Mouse (Mus musculus): ENCODE measurements around the gene Tbc1d21. TPM values are rescaled to one million over a fixed set of nuclear protein-coding genes. Genes with fewer than 3 reads are reported as not detected.
A peak's percentile ranks its signal among the peaks of the same experiment; 100 is the strongest.

The Tbc1d21 gene
- polyA plus RNA-seq, 1 experiment from 2014 or later: not detected

DNA sequence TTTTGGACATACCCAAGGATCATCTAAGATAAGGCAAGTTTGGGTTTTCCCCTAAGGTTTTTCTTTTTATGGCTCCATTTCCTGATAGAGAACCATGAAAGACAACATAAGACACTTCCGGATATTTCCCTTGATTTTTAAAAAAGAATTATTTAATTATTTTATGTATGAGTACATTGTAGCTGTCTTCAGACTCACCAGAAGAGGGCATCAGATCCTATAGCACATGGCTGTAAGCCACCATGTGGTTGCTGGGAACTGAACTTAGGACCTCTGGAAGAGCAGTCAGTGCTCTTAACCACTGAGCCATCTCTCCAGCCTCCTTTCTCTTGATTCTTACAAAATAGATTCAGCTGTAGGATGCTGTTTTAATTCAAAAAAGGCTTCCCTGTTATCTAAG is 28.5 kb downstream of the Tbc1d21 start:
- Histone ChIP-seq H3K9me3 (replicated peaks) (no peaks in the 10 kb centered on the region), H3K4me1 (no peaks in the 10 kb centered on the region), H3K9ac (no peak overlapping the region), H3K27me3 (no peaks in the 10 kb centered on the region), H3K27ac (replicated peaks) (no peak overlapping the region), H3K36me3 (no peaks in the 10 kb centered on the region), H3K4me2 (replicated peaks) (no peak overlapping the region), H3K4me3 (replicated peaks) (no peak overlapping the region)
- 84% methylated on average over 1 of the region's 1 CpGs for WGBS
- ATAC-seq (ENCODE audit: insufficient number of reproducible peaks, low FRiP score, low TSS enrichment, low read depth): no peak

DNA sequence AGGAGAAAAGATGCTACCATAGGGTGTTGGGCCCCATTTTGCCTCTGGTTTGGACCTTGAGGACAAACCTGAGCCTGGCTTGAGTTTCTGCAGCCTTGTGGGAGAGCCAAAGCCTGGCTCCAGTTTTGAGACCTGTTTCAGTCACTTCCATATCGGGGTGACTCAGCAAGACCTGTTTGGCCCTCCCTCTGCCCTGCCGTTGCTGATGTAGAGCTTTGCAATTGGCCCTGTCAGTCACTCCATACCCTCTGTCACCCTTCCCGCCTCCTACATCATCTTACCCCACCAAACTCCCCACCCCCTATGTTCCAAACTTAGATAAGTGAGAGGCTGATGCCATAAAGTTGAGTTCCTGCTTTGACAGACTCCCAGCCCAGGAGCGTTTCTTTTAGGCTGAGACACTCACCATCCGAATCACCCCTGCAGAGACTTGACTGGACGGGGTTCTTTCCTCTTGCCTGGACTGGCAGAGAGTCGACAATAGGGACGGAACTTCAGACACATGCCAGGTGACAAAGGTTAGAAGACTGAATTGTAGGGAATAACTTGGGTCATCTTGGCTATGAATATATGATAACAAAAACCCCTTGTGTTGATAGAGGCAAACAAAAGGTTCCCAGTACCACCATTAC is 33.5 kb downstream of the Tbc1d21 start:
- 70% methylated on average over 8 of the region's 8 CpGs for WGBS
- no peak overlapping the region for H3K27ac ChIP-seq (replicated peaks)

DNA sequence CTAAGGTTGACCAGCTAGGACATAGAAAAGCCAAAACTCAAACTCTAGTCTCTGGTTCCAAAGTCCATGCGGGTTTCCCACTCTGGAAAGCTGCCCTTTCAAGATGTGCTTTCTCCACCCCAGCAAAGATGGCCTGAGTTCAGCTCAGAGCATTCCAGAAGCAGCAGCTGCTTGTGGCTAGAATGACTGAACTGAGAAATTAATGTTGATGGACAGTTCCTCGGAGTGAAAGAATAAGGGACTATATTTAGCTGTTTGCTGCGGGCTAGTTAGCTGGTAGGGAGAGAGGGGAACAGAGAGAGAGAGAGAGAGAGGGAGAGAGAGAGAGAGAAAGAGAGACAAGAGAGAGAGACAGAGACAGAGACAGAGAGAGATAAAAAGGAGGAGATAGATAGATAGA is 39.0 kb downstream of the Tbc1d21 start:
- ATAC-seq (ENCODE audit: insufficient number of reproducible peaks, low FRiP score, low TSS enrichment, low read depth): no peak
- Histone ChIP-seq H3K4me1 (0 out of 2 replicates have a peak, but pooled peaks cover 6% of the 10 kb centered on the region), H3K9ac (no peak overlapping the region), H3K4me2 (replicated peaks) (no peak overlapping the region), H3K36me3 (no peaks in the 10 kb centered on the region), H3K9me3 (replicated peaks) (no peaks in the 10 kb centered on the region), H3K4me3 (replicated peaks) (no peak overlapping the region), H3K27ac (replicated peaks) (no peak overlapping the region), H3K27me3 (no peaks in the 10 kb centered on the region)
- WGBS: 34% methylated on average over 3 of the region's 3 CpGs

More for the DNA sequence above, 33.5 kb downstream of the Tbc1d21 start:
- Histone ChIP-seq H3K27me3 (no peaks in the 10 kb centered on the region), H3K9me3 (replicated peaks) (no peaks in the 10 kb centered on the region), H3K4me3 (replicated peaks) (no peak overlapping the region), H3K4me1 (no peaks in the 10 kb centered on the region), H3K4me2 (replicated peaks) (no peak overlapping the region), H3K36me3 (no peaks in the 10 kb centered on the region), H3K9ac (no peak overlapping the region)
- ATAC-seq (ENCODE audit: insufficient number of reproducible peaks, low FRiP score, low TSS enrichment, low read depth): no peak

DNA sequence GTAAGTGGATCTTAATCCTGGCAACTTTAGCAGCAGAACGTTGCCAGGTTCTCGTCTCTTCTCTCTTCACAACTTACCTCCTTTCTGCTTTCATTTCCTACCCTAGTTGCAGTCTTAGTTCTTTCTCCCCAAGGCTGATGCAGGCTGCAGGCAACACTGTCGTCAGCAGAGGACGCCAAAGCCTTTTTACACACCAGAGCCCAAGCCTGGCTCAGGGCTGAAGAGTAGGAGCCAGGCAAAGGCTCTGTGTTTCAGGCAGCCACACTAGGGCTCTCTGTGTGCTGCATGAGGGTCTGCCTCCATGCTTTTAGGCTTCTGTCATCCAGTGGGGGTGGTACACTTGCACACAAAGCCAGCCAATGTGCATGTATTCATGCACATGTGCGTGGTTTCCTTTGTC is 40.0 kb downstream of the Tbc1d21 start:
- Histone ChIP-seq H3K27ac (replicated peaks) (no peak overlapping the region), H3K4me3 (replicated peaks) (no peak overlapping the region), H3K9me3 (replicated peaks) (no peaks in the 10 kb centered on the region), H3K9ac (no peak overlapping the region), H3K36me3 (no peaks in the 10 kb centered on the region), H3K27me3 (no peaks in the 10 kb centered on the region), H3K4me1 (0 out of 2 replicates have a peak, but pooled peaks cover 6% of the 10 kb centered on the region), H3K4me2 (replicated peaks) (no peak overlapping the region)
- ATAC-seq (ENCODE audit: insufficient number of reproducible peaks, low FRiP score, low TSS enrichment, low read depth): peak; percentile 69
- 26% methylated on average over 5 of the region's 5 CpGs for WGBS

DNA sequence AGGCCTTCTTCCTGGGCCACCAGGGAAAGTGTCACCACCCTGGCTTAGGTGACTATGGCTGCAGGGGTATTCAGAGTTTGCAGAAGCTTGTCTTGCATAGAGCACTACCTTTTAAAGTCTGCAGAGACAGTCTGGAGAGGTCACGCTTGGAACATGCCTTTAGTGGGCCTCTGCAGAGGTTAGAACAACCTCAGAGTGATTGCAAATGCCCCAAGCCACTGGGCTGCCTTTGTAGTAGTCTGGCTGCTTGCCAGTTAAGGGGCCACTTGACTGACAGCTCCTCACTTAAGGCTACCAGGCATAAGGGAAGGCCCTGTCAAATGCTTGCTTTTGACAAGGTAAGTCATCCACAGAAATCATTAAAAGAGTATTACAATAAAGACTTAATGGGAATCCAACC is 42.9 kb downstream of the Tbc1d21 start:
- no peaks in the 10 kb centered on the region for H3K27me3 ChIP-seq
- H3K4me2 ChIP-seq (replicated peaks): no peak overlapping the region
- H3K4me3 ChIP-seq (replicated peaks): no peak overlapping the region
- H3K9me3 ChIP-seq (replicated peaks): no peaks in the 10 kb centered on the region
- H3K9ac ChIP-seq: no peak overlapping the region
- no peaks in the 10 kb centered on the region for H3K36me3 ChIP-seq
- 0 out of 2 replicates have a peak, but pooled peaks cover 6% of the 10 kb centered on the region for H3K4me1 ChIP-seq
- no peak for ATAC-seq (ENCODE audit: insufficient number of reproducible peaks, low FRiP score, low TSS enrichment, low read depth)
- WGBS: 35% methylated on average over 1 of the region's 1 CpGs
- no peak overlapping the region for H3K27ac ChIP-seq (replicated peaks)

DNA sequence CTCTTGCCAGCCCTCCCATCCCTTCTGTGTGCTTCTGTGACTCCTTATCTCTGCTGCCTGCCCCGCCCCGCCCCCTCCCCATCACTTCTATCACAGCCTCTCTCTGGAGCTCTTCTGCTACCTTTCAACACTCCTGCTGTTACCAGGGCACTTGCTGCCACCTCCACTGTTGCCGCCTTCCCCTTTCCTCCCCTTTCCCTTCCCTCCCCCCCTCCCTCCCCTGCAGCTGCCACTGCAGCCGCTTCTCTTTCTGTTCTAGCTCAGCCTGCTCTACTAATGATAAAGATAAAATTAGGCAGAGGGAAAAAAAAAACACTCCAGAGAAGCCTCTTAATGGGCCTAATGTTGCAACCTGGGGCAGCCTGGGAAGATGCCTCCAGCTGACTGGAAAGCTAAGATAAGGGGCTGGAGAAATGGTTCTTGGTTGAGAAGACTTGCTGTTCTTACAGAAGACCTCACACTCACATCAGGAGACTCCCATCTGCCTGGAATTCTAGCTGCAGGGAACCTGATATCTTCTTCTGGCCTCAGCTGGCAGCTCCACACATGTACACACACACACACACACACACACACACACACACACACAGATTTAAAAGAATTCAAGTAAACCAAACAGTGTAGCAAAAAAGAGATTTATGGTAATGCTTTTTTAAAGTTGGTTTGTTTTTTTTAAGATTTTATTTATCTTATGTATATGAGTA is 43.6 kb downstream of the Tbc1d21 start:
- no peak for ATAC-seq (ENCODE audit: insufficient number of reproducible peaks, low FRiP score, low TSS enrichment, low read depth)
- Histone ChIP-seq H3K9ac (no peak overlapping the region), H3K36me3 (no peaks in the 10 kb centered on the region), H3K27me3 (no peaks in the 10 kb centered on the region), H3K4me3 (replicated peaks) (no peak overlapping the region), H3K9me3 (replicated peaks) (no peaks in the 10 kb centered on the region), H3K27ac (replicated peaks) (no peak overlapping the region), H3K4me1 (0 out of 2 replicates have a peak, but pooled peaks cover 6% of the 10 kb centered on the region), H3K4me2 (replicated peaks) (no peak overlapping the region)
- 19% methylated on average over 4 of the region's 4 CpGs for WGBS

- WGBS: 97% methylated on average over 3 of the region's 3 CpGs
- no peaks in the 10 kb centered on the region for H3K9me3 ChIP-seq (replicated peaks)
- no peaks in the 10 kb centered on the region for H3K36me3 ChIP-seq
- ATAC-seq (ENCODE audit: insufficient number of reproducible peaks, low FRiP score, low TSS enrichment, low read depth): no peak
- no peak overlapping the region for H3K4me3 ChIP-seq (replicated peaks)
- H3K27me3 ChIP-seq: no peaks in the 10 kb centered on the region
- no peak overlapping the region for H3K27ac ChIP-seq (replicated peaks)
- H3K4me2 ChIP-seq (replicated peaks): no peak overlapping the region
- no peak overlapping the region for H3K9ac ChIP-seq
- peaks cover 11% of the 10 kb centered on the region for H3K4me1 ChIP-seq
These were observed 48.6 kb downstream of the Tbc1d21 start for GRCm38 (mm10) chr9:58321681-58322080.

GRCm38 (mm10) chr9:58318317-58318716 is 51.9 kb downstream of the Tbc1d21 start:
- H3K4me2 ChIP-seq (replicated peaks): no peak overlapping the region
- H3K4me1 ChIP-seq: peaks cover 43% of the 10 kb centered on the region
- 56% methylated on average over 3 of the region's 3 CpGs for WGBS

GRCm38 (mm10) chr9:58317381-58317780 is 52.9 kb downstream of the Tbc1d21 start:
- H3K9ac ChIP-seq: no peak overlapping the region
- no peak overlapping the region for H3K4me2 ChIP-seq (replicated peaks)
- no peaks in the 10 kb centered on the region for H3K9me3 ChIP-seq (replicated peaks)
- peaks cover 53% of the 10 kb centered on the region for H3K4me1 ChIP-seq
- no peak overlapping the region for H3K4me3 ChIP-seq (replicated peaks)
- WGBS: 31% methylated on average over 3 of the region's 3 CpGs
- no peaks in the 10 kb centered on the region for H3K36me3 ChIP-seq
- H3K27ac ChIP-seq (replicated peaks): peak overlapping the region; percentile 91; the same call in 1 of the 2 replicates
- ATAC-seq (ENCODE audit: insufficient number of reproducible peaks, low FRiP score, low TSS enrichment, low read depth): no peak
- peaks cover 5% of the 10 kb centered on the region; the same call in 1 of the 2 replicates for H3K27me3 ChIP-seq

More at GRCm38 (mm10) chr9:58318317-58318716, 51.9 kb downstream of the Tbc1d21 start:
- Histone ChIP-seq H3K4me3 (replicated peaks) (no peak overlapping the region), H3K9me3 (replicated peaks) (no peaks in the 10 kb centered on the region), H3K36me3 (no peaks in the 10 kb centered on the region), H3K27ac (replicated peaks) (no peak overlapping the region), H3K9ac (no peak overlapping the region), H3K27me3 (no peaks in the 10 kb centered on the region)
- ATAC-seq (ENCODE audit: insufficient number of reproducible peaks, low FRiP score, low TSS enrichment, low read depth): no peak

GRCm38 (mm10) chr9:58316784-58317183 is 53.5 kb downstream of the Tbc1d21 start:
- Histone ChIP-seq H3K9ac (no peak overlapping the region), H3K4me3 (replicated peaks) (no peak overlapping the region), H3K36me3 (no peaks in the 10 kb centered on the region), H3K4me2 (replicated peaks) (no peak overlapping the region), H3K27ac (replicated peaks) (peak overlapping the region; percentile 91), H3K27me3 (peaks cover 6% of the 10 kb centered on the region; the same call in 1 of the 2 replicates), H3K9me3 (replicated peaks) (no peaks in the 10 kb centered on the region), H3K4me1 (peaks cover 58% of the 10 kb centered on the region)
- ATAC-seq (ENCODE audit: insufficient number of reproducible peaks, low FRiP score, low TSS enrichment, low read depth): no peak
- 55% methylated on average over 7 of the region's 7 CpGs for WGBS

DNA sequence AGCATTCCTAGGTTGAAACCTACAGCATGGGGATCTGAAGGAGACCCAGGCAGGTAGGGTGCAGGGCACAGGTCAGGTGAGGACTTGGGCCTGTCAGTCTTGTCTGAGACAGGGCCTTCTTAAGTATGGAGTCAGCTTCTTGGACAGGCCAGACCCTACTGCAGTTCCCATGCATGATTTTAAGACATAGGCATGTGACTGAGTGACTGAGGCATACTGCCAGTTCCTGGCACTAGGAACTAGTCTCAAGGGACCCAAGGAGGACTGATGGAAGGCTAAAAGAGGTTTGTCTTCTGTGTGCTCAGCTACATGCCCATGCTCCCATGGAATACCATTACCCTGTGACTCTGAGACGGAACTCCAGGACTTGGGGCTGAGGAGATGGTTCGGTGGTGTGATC is 54.4 kb downstream of the Tbc1d21 start:
- no peak overlapping the region for H3K9ac ChIP-seq
- H3K4me2 ChIP-seq (replicated peaks): no peak overlapping the region
- H3K4me3 ChIP-seq (replicated peaks): no peak overlapping the region
- peak overlapping the region; percentile 91 for H3K27ac ChIP-seq (replicated peaks)
- no peaks in the 10 kb centered on the region for H3K9me3 ChIP-seq (replicated peaks)
- 86% methylated on average over 2 of the region's 2 CpGs for WGBS
- peaks cover 66% of the 10 kb centered on the region for H3K4me1 ChIP-seq
- ATAC-seq (ENCODE audit: insufficient number of reproducible peaks, low FRiP score, low TSS enrichment, low read depth): no peak
- peaks cover 11% of the 10 kb centered on the region for H3K27me3 ChIP-seq
- H3K36me3 ChIP-seq: no peaks in the 10 kb centered on the region

Measured in embryonic facial prominence, embryonic 15.5 days (tissue).